Mouse (Mus musculus): ENCODE data around the gene Cpeb1.
"Not testable (repeated sequence)": the region's sequence is repeated elsewhere in the genome, so short reads cannot be mapped to it uniquely, and the experiment has no call there.

The Cpeb1 gene

DNA sequence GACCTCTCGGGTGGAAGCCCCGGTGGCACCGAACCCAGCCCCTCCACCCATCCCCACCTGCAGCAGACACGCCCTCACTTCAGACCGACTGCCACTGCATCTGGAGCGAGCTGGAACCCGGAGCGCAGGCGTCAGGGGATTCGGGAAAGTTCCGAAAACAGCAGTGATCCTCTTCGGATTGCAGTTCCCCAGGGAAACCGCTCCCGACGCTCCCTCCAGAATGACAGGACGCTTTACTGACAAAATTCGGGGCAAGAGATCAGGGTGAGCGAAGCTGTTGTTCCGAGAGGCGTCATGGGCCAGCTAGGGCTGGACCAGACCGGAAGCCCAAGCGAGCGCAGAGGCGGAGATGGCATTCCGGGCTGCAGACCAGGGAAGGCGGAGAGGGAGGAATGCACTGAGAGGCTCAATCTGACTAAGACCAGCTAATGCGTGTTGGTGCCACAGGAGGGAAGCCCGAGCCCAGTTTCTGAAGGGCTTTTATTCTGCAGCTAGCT lies at the start of gene Cpeb1:
Gene Cpeb1, minus strand, starts transcription at position 311 of the 497 bp plus-strand sequence.
- peak; percentile 75 to 76 for DNase-seq

GRCm38 (mm10) chr7:81501050-81501449 lies 45.8 kb upstream of the Cpeb1 start:
- DNase-seq = no peak

DNA sequence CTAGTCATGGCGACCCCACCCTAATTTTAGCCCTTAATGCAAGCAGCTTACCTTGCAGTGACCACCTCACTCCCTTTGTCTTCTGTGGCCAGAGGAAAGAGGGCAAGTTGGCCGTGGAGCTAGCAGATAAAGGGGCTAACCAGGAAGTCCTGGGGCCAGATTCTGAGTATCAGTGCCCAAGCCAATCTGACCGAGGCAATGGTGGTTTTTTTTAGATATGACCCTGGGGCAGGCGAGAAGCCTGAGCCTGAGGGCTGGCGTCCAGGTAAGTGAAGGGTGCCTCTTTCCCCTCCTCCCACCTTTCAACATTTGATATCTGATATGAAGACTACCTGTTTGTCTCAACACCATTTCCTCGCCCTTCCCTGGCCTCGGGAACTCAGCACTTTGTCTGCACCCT lies 42.9 kb upstream of the Cpeb1 start, which contains the start of gene BC048679:
Gene BC048679, minus strand, starts transcription at position 101 of the 400 bp plus-strand sequence.
- DNase-seq = no peak

GRCm38 (mm10) chr7:81497171-81497570 lies 41.9 kb upstream of the Cpeb1 start:
- DNase-seq = no peak

- peak; percentile 13 to 52 for DNase-seq
Observed at GRCm38 (mm10) chr7:81493331-81494021, 38.2 kb upstream of the Cpeb1 start, which contains the start of gene Ap3b2. TSS of gene Ap3b2 (minus strand) at chr7:81493925.

DNA sequence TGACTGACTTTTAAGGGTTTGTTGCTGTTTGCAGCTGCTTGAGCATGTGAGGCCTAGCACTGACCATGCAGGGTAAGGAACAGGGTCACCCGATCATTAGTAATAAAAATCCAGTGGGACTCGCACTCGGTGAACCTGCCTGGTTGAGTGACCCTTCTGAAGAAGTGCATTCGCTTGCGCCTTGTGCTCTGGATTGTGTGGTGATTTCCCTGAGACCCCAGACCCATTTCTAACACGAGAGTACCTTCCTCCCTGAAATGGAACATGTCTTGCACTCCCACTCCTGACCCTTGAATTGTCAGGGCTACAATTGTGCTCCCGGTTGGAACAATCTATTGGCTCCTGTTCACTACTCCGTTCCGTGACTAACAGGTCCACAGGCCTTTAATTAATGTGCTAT lies 37.4 kb upstream of the Cpeb1 start:
- no peak for DNase-seq

DNA sequence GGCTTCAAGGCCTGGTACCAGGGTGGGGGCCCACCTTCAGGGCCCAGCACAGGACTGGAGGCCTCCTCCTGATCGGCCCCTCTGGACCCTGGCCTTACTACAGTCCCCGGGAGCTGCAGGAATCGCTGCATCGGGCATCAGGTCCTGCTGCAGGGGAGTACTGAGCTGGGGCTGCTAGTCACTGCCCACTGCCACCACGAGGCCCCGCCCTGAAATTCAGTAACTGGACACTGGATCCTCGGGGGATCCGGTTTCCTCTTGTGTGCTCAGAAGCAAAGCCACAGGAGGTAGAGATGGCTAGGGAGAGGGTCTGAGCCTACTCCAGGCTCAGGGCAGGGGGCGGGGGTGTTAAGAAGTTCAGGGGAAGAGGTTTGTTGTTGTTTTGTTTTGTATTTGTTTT lies 34.4 kb upstream of the Cpeb1 start:
- DNase-seq = no peak

DNA sequence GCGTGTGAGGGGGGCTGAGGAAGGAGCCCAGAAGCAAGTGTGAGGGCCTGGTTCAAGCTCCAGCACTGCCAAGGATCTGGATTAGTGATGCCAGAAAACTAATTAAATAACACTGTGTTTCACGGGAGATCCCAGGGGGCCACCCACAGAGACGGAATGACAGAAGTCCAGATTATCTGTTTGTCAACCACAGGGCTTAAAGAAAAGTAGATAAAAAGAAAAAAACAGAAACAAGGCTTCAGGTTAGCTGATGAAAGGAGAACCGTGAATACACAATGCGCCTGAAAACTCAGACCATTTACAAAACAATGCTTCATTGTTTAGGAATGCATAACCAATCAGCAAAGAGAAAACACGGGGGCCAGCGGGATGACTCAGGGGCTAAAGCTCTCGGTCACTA lies 25.5 kb upstream of the Cpeb1 start:
- no peak for DNase-seq

DNA sequence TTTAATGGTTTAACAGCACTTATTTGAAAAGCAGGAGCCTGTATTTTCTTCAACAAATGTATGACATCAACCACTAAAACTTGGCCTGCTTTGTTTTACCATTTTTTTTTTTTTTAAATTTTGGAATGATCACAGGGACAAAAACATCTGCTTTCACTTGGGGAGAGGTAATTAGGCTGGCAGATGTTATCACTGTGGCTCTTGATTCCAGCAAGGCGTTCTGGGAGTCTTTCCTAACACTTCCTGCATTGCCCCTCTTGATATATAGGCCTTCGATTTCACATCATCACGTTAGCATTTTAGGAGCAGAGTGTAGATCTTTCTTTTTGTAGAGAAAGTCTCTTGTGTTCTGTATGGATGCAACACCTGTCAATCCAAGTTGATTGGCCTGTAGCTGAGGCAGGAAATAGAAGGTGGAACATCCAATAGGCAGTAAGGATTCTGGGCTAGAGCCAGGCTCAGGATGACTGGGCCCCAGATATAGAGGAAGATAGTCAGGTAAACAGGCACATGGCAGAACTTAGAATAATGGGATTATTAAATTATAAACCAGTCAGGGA lies 24.3 kb upstream of the Cpeb1 start:
- no peak for DNase-seq

- DNase-seq = not testable (repeated sequence)
Observed at GRCm38 (mm10) chr7:81478261-81478660, 23.0 kb upstream of the Cpeb1 start.

- DNase-seq = no peak
Observed at GRCm38 (mm10) chr7:81476833-81477232, 21.6 kb upstream of the Cpeb1 start.

GRCm38 (mm10) chr7:81475221-81475620 lies 20.0 kb upstream of the Cpeb1 start:
- no peak for DNase-seq

DNA sequence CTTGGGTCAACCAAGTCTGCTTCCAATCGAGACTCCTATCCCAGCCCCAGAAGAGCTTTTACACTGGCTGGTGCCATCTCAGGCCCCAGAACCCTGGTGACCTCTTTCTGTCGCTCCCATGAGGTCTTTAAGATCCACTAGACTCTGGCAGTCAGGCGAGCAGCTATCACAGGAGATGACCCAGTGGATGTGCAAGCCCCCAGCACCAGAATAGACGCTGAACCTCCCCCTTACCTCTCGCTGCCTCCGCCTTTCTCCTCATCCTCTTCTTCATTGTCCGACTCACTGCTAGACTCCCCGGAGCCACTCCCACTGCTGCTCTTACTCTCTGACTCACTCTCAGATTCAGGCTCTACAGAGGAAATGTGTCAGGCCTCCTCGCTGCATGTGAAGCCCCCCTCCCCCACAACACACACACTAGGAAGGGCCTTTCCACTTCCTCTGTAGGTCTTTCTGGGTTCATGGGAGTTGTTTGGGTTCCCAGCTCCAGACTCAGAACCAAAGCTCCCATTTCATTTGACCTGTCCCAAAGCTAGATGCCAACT lies 9.7 kb upstream of the Cpeb1 start:
- no peak for DNase-seq

GRCm38 (mm10) chr7:81464116-81464515 lies 8.9 kb upstream of the Cpeb1 start:
- DNase-seq = no peak

- no peak for DNase-seq
Observed at GRCm38 (mm10) chr7:81462815-81463214, 7.5 kb upstream of the Cpeb1 start.

- peak; percentile 37 to 49 for DNase-seq
Observed at GRCm38 (mm10) chr7:81454331-81455039, 780 bp downstream of the Cpeb1 start.

- DNase-seq = peak; percentile 28 to 58
Observed at GRCm38 (mm10) chr7:81453443-81454274, 1.6 kb downstream of the Cpeb1 start.

- DNase-seq = peak; percentile 30 to 40
Observed at GRCm38 (mm10) chr7:81452971-81453441, 2.3 kb downstream of the Cpeb1 start.

- no peak for DNase-seq
Observed at GRCm38 (mm10) chr7:81398957-81399356, 56.3 kb downstream of the Cpeb1 start.

DNA sequence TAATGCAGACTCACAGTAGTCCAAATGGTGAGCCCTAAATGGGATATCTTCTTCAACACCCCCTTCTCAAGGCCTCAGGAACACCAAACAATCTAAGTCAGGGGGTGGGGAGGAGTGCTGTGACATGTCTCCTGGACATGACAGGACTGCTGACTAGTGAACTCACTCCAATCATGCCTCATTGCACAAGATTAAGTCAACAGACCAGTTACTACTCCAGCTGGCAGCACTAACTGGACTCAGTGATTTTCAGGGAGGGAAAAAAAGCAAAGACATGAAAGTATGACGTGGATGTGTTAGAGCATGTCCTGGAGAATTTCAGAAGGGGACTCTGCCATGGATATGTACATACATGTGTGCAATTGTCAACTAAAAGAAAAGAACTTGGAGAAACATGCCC lies 75.9 kb downstream of the Cpeb1 start:
- DNase-seq = no peak

DNA sequence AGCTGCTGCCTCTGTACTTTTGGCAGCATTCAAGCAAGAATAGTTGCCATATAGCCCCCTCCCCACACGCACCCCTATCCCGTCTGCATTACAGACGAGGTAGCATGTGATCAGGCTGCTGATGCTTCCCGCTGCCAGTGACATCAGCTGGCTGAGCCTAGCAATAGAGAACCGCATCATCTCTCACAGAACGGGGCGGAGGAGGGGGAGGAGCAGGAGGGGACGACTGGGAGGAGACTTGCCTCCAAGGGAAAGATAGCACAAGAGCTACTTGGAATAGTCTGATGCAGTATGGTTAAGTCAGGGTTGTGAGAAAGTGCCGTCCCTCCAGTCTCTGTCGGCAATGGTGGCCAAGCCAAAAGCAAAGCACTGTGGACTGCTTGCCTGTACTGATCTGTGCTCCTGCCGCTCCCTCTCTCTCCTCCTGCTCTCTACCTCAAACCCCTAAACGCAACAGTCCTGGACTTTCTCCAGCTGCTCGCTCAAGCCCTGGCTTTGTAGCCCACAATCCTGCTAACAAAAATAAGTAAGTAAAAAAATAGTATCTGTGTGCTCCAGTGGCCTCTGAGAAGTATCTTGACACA lies 82.8 kb downstream of the Cpeb1 start:
- no peak for DNase-seq

GRCm38 (mm10) chr7:81371811-81372210 lies 83.5 kb downstream of the Cpeb1 start:
- DNase-seq = no peak
